Mouse (Mus musculus) hindbrain, embryonic 11.5 days (tissue): ENCODE measurements around the gene Tspan14. TPM values are rescaled to one million over a fixed set of nuclear protein-coding genes. Genes with fewer than 3 reads are reported as not detected.

Source experiments
- ATAC-seq: fragments of 200-750 bp; cut with Nextera tagmentation; 2 replicates; pipeline ENCODE4 v1.8.0; 2017; ENCODE audit warnings: mild to moderate bottlenecking, moderate TSS enrichment, moderate library complexity; ENCODE audit not compliant: low FRiP score
- DNase-seq: peaks from one replicate; pipeline ENCODE4 v3.0.0-alpha.2; 2015; ENCODE audit warnings: low spot score
- H3K27ac ChIP-seq: fragments of 300-500 bp; sonication (generic); 2 replicates; pipeline ENCODE4 v1.5.1; 2014; ENCODE audit warnings: mild to moderate bottlenecking, low read depth, low read length
- H3K27me3 ChIP-seq: fragments of 300-500 bp; sonication (generic); 2 replicates; pipeline ENCODE4 v1.6.1; 2014; ENCODE audit warnings: mild to moderate bottlenecking, low read length, moderate library complexity, mixed read lengths; ENCODE audit not compliant: control insufficient read depth, insufficient read depth
- H3K36me3 ChIP-seq: fragments of 300-500 bp; sonication (generic); 2 replicates; pipeline ENCODE4 v1.6.1; 2014; ENCODE audit warnings: mild to moderate bottlenecking, low read length, moderate library complexity, mixed read lengths; ENCODE audit not compliant: control insufficient read depth, insufficient read depth
- H3K4me1 ChIP-seq: fragments of 300-500 bp; sonication (generic); replicated peaks from 2 replicates; pipeline ENCODE4 v1.6.1; 2014; ENCODE audit warnings: low read length, mixed read lengths; ENCODE audit not compliant: control insufficient read depth, insufficient read depth
- H3K4me2 ChIP-seq: fragments of 300-500 bp; sonication (generic); replicated peaks from 2 replicates; pipeline ENCODE4 v1.6.1; 2014; ENCODE audit warnings: mild to moderate bottlenecking, low read depth, low read length
- H3K4me3 ChIP-seq: fragments of 300-500 bp; sonication (generic); 2 replicates; pipeline ENCODE4 v1.5.1; 2014; ENCODE audit warnings: low read depth, low read length
- H3K9ac ChIP-seq: fragments of 300-500 bp; sonication (generic); 2 replicates; pipeline ENCODE4 v1.6.1; 2014; ENCODE audit warnings: low read depth, low read length
- H3K9me3 ChIP-seq: fragments of 300-500 bp; sonication (generic); 2 replicates; pipeline ENCODE4 v1.6.1; 2016; ENCODE audit warnings: low read length; ENCODE audit not compliant: control insufficient read depth
- WGBS: fragments of 180-500 bp; shearing (Covaris S2); extraction: QIAGEN DNeasy Blood & Tissue Kit; methylation state at CpG from one replicate; pipeline ENCODE4 v1.1.7; 2014; 5-methylcytosine and 5-hydroxymethylcytosine counted together
- polyA plus RNA-seq: library from polyadenylated mRNA; unstranded; fragments of >200 nt; fragmentation: Nextera tagmentation; extraction: Ambion mirVana; gene quantifications from 2 replicates; pipeline ENCODE4 v1.2.1, GENCODE M21; 2014

The Tspan14 gene
- polyA plus RNA-seq, 1 experiment from 2014 or later: 96.5 TPM

GRCm38 (mm10) chr14:40921241-40921640, 45.4 kb downstream of the Tspan14 start:
- Histone ChIP-seq H3K27me3 (no peaks in the 10 kb centered on the region), H3K4me1 (peaks cover 5% of the 10 kb centered on the region; the same call in 1 of the 2 replicates), H3K4me3 (no peak overlapping the region), H3K36me3 (no peaks in the 10 kb centered on the region), H3K9me3 (no peaks in the 10 kb centered on the region), H3K4me2 (no peak overlapping the region), H3K9ac (no peak overlapping the region), H3K27ac (no peak overlapping the region)
- ATAC-seq (no peak), DNase-seq (no peak)
- 100% methylated on average over 1 of the region's 1 CpGs for WGBS

- Histone ChIP-seq H3K36me3 (0 out of 2 replicates have a peak, but pooled peaks cover 6% of the 10 kb centered on the region), H3K9me3 (no peaks in the 10 kb centered on the region), H3K4me3 (no peak overlapping the region), H3K27ac (no peak overlapping the region), H3K4me2 (no peak overlapping the region), H3K9ac (no peak overlapping the region), H3K4me1 (peaks cover 5% of the 10 kb centered on the region; the same call in 1 of the 2 replicates), H3K27me3 (no peaks in the 10 kb centered on the region)
- 83% methylated on average over 7 of the region's 7 CpGs for WGBS
- DNase-seq: no peak
- ATAC-seq: no peak
Observed at GRCm38 (mm10) chr14:40919521-40919920, 47.1 kb downstream of the Tspan14 start.

- ATAC-seq (no peak), DNase-seq (no peak)
- no peak overlapping the region for H3K27ac ChIP-seq
- 0 out of 2 replicates have a peak, but pooled peaks cover 7% of the 10 kb centered on the region for H3K36me3 ChIP-seq
- peaks cover 5% of the 10 kb centered on the region; the same call in 1 of the 2 replicates for H3K4me1 ChIP-seq
- 84% methylated on average over 5 of the region's 7 CpGs for WGBS
- H3K9ac ChIP-seq: no peak overlapping the region
- H3K27me3 ChIP-seq: no peaks in the 10 kb centered on the region
- no peak overlapping the region for H3K4me2 ChIP-seq
- H3K9me3 ChIP-seq: no peaks in the 10 kb centered on the region
- no peak overlapping the region for H3K4me3 ChIP-seq
Observed at GRCm38 (mm10) chr14:40918477-40918876, 48.1 kb downstream of the Tspan14 start.

GRCm38 (mm10) chr14:40917632-40918031, 49.0 kb downstream of the Tspan14 start:
- 0% methylated on average over 1 of the region's 1 CpGs for WGBS
- Histone ChIP-seq H3K9me3 (no peaks in the 10 kb centered on the region), H3K4me3 (no peak overlapping the region), H3K4me1 (peaks cover 5% of the 10 kb centered on the region; the same call in 1 of the 2 replicates), H3K36me3 (0 out of 2 replicates have a peak, but pooled peaks cover 10% of the 10 kb centered on the region), H3K27me3 (no peaks in the 10 kb centered on the region), H3K4me2 (no peak overlapping the region), H3K27ac (no peak overlapping the region), H3K9ac (no peak overlapping the region)
- ATAC-seq: peak; percentile 61
- peak; percentile 96 for DNase-seq

- Histone ChIP-seq H3K27ac (no peak overlapping the region), H3K4me2 (no peak overlapping the region), H3K9me3 (no peaks in the 10 kb centered on the region), H3K9ac (no peak overlapping the region), H3K4me3 (no peak overlapping the region), H3K36me3 (0 out of 2 replicates have a peak, but pooled peaks cover 10% of the 10 kb centered on the region), H3K4me1 (peaks cover 5% of the 10 kb centered on the region; the same call in 1 of the 2 replicates), H3K27me3 (no peaks in the 10 kb centered on the region)
- ATAC-seq: no peak
- no peak for DNase-seq
- 94% methylated on average over 15 of the region's 15 CpGs for WGBS
Observed at GRCm38 (mm10) chr14:40916667-40917066, 49.9 kb downstream of the Tspan14 start.

- DNase-seq (no peak), ATAC-seq (no peak)
- H3K27me3 ChIP-seq: no peaks in the 10 kb centered on the region
- H3K9me3 ChIP-seq: no peaks in the 10 kb centered on the region
- no peak overlapping the region for H3K4me3 ChIP-seq
- no peak overlapping the region for H3K27ac ChIP-seq
- H3K4me1 ChIP-seq: peaks cover 5% of the 10 kb centered on the region; the same call in 1 of the 2 replicates
- H3K9ac ChIP-seq: no peak overlapping the region
- 97% methylated on average over 8 of the region's 8 CpGs for WGBS
- no peak overlapping the region for H3K4me2 ChIP-seq
- 0 out of 2 replicates have a peak, but pooled peaks cover 10% of the 10 kb centered on the region for H3K36me3 ChIP-seq
Observed at GRCm38 (mm10) chr14:40915838-40916237, 50.8 kb downstream of the Tspan14 start.

GRCm38 (mm10) chr14:40914701-40915100, 51.9 kb downstream of the Tspan14 start:
- no peak for DNase-seq
- WGBS: 88% methylated on average over 3 of the region's 3 CpGs
- H3K36me3 ChIP-seq: 0 out of 2 replicates have a peak, but pooled peaks cover 10% of the 10 kb centered on the region
- H3K4me2 ChIP-seq: no peak overlapping the region
- no peaks in the 10 kb centered on the region for H3K9me3 ChIP-seq
- no peak for ATAC-seq
- H3K27me3 ChIP-seq: no peaks in the 10 kb centered on the region
- no peak overlapping the region for H3K27ac ChIP-seq
- H3K4me3 ChIP-seq: no peak overlapping the region
- peaks cover 5% of the 10 kb centered on the region; the same call in 1 of the 2 replicates for H3K4me1 ChIP-seq
- no peak overlapping the region for H3K9ac ChIP-seq

GRCm38 (mm10) chr14:40913709-40914108, 52.9 kb downstream of the Tspan14 start:
- H3K9ac ChIP-seq: no peak overlapping the region
- 0 out of 2 replicates have a peak, but pooled peaks cover 10% of the 10 kb centered on the region for H3K36me3 ChIP-seq
- H3K4me1 ChIP-seq: peaks cover 5% of the 10 kb centered on the region; the same call in 1 of the 2 replicates
- no peak overlapping the region for H3K4me2 ChIP-seq
- H3K27me3 ChIP-seq: no peaks in the 10 kb centered on the region
- H3K27ac ChIP-seq: no peak overlapping the region
- DNase-seq: no peak
- no peak overlapping the region for H3K4me3 ChIP-seq
- whole genome bisulfite sequencing: 75% methylated on average over 6 of the region's 6 CpGs
- ATAC-seq: no peak
- H3K9me3 ChIP-seq: no peaks in the 10 kb centered on the region

- Histone ChIP-seq H3K4me3 (no peak overlapping the region), H3K27me3 (no peaks in the 10 kb centered on the region), H3K9ac (no peak overlapping the region), H3K9me3 (no peaks in the 10 kb centered on the region), H3K36me3 (peaks cover 13% of the 10 kb centered on the region; the same call in 1 of the 2 replicates), H3K4me1 (no peaks in the 10 kb centered on the region), H3K27ac (no peak overlapping the region), H3K4me2 (no peak overlapping the region)
- no peak for DNase-seq
- no peak for ATAC-seq
Observed at GRCm38 (mm10) chr14:40911529-40911928, 55.1 kb downstream of the Tspan14 start.
